In the genomic region with DNA sequence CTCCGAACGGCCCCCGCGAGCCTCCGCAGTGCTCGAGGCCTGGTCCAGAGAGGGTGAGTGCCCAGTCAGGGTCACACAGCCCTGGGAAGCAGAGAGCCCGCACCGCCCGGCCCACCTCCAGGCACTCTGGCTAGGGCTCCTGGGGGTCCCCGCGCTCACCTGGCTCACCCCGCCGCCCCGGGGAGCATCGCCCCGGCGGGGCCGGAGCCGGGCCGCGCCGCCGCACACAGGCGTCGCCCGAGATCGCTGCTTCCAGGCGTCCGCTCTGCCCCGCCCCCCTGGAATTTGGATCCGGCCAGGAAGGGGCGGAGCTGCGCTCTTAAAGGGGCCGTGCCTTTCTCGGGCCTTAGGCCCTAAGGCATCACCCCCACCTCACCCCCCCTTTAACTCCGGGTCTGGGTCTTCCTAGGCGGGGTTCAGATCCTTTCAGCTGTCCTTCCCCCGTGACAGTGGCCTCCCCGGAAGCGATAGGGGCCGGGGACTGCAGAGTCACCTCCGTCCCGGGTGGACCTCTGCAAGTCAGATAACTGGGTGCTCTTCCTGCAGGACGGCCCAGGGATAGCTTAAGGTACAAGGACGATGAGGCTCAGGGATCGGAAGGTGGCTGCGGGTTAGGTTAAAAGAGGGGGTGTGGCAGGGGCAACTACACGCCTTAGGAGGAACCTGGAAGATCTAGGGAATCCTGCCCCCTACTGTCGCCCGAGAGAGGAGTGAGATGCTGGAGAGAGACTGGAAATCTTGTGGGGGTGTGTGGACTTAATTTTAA, we compare ENCODE assay signal across 8 mouse cellular contexts. TPM values are rescaled to one million over a fixed set of nuclear protein-coding genes. Genes with fewer than 3 reads are reported as not detected.
DNase-seq lines count a peak whose midpoint lies in the region; ATAC-seq and TF ChIP-seq lines count a peak whose summit lies in the region.

Gene Gas2l1 (minus strand): TSS at position 272 of the 766 bp plus-strand sequence.

- peak; percentile 51 for TF ChIP-seq CTCF in E14TG2a.4 (conservative IDR thresholded peaks at IDR 0.05; ENCODE audit: low read length)
- TF ChIP-seq CTCF in kidney, postnatal 0 days (IDR thresholded peaks at IDR 0.05; ENCODE audit: low read depth), result peak; percentile 75
- TF ChIP-seq CTCF in testis, adult 2 months (IDR thresholded peaks at IDR 0.05; ENCODE audit: control insufficient read depth, insufficient read depth, insufficient replicate concordance, low read depth, low read length), result peak; percentile 38

- peaks cover 39% of the 10 kb centered on the region for H3K27me3 ChIP-seq in E14TG2a.4 (ENCODE audit: insufficient read depth, low read length)
- H3K27me3 ChIP-seq in heart, embryonic 12.5 days (replicated peaks), result peaks cover 38% of the 10 kb centered on the region
- no peaks in the 10 kb centered on the region for H3K27me3 ChIP-seq in kidney, postnatal 0 days (ENCODE audit: insufficient read depth, low read length)
- peaks cover 49% of the 10 kb centered on the region for H3K27me3 ChIP-seq in liver, embryonic 15.5 days
- peaks cover 45% of the 10 kb centered on the region for H3K27me3 ChIP-seq in neural tube, embryonic 13.5 days
- no peaks in the 10 kb centered on the region for H3K27me3 ChIP-seq in testis, adult 2 months (ENCODE audit: control insufficient read depth, insufficient read depth, low read length)

- H3K36me3 ChIP-seq in E14TG2a.4 (ENCODE audit: insufficient read depth, low read length), result peaks cover 53% of the 10 kb centered on the region
- peaks cover 30% of the 10 kb centered on the region for H3K36me3 ChIP-seq in heart, embryonic 12.5 days
- H3K36me3 ChIP-seq in kidney, postnatal 0 days (ENCODE audit: insufficient read depth, low read length), result peaks cover 13% of the 10 kb centered on the region
- peaks cover 28% of the 10 kb centered on the region for H3K36me3 ChIP-seq in liver, embryonic 15.5 days (replicated peaks)
- H3K36me3 ChIP-seq in neural tube, embryonic 13.5 days, result peaks cover 29% of the 10 kb centered on the region
- 0 out of 2 replicates have a peak, but pooled peaks cover 1% of the 10 kb centered on the region for H3K36me3 ChIP-seq in testis, adult 2 months (ENCODE audit: control insufficient read depth, insufficient read depth, low read length)

- TF ChIP-seq POLR2A in testis, adult 2 months (IDR thresholded peaks at IDR 0.05; ENCODE audit: control insufficient read depth, low read depth, low read length), result peak; percentile 32

- WGBS in heart, embryonic 12.5 days, result under 1% methylated on average over 48 of the region's 50 CpGs
- under 1% methylated on average over 50 of the region's 50 CpGs for WGBS in kidney, postnatal 0 days
- under 1% methylated on average over 49 of the region's 50 CpGs for WGBS in liver, embryonic 15.5 days (ENCODE audit: insufficient replicate concordance)
- under 1% methylated on average over 49 of the region's 50 CpGs for WGBS in neural tube, embryonic 13.5 days

- peak within 1 kb of the TSS; percentile 91 for H3K4me3 ChIP-seq in E14TG2a.4 (replicated peaks; ENCODE audit: low read length)
- peak within 1 kb of the TSS; percentile 81 for H3K4me3 ChIP-seq in brown adipose tissue, adult 24 weeks (ENCODE audit: insufficient read depth, low read depth, low read length)
- peak within 1 kb of the TSS; percentile 87 for H3K4me3 ChIP-seq in heart, embryonic 12.5 days
- H3K4me3 ChIP-seq in kidney, postnatal 0 days (replicated peaks; ENCODE audit: low read depth, low read length), result peak within 1 kb of the TSS; percentile 65
- H3K4me3 ChIP-seq in liver, embryonic 15.5 days (replicated peaks), result peak within 1 kb of the TSS; percentile 71
- peak within 1 kb of the TSS; percentile 65 for H3K4me3 ChIP-seq in neural tube, embryonic 13.5 days
- peak within 1 kb of the TSS; percentile 93 for H3K4me3 ChIP-seq in testis, adult 2 months (ENCODE audit: control insufficient read depth, low read depth, low read length)

- H3K9me3 ChIP-seq in E14TG2a.4 (ENCODE audit: low read length), result no peaks in the 10 kb centered on the region
- no peaks in the 10 kb centered on the region for H3K9me3 ChIP-seq in heart, embryonic 12.5 days (replicated peaks)
- no peaks in the 10 kb centered on the region for H3K9me3 ChIP-seq in kidney, postnatal 0 days (replicated peaks; ENCODE audit: low read length)
- H3K9me3 ChIP-seq in liver, embryonic 15.5 days (replicated peaks), result no peaks in the 10 kb centered on the region
- no peaks in the 10 kb centered on the region for H3K9me3 ChIP-seq in neural tube, embryonic 13.5 days

- peak within 1 kb of the TSS; percentile 97 for H3K4me2 ChIP-seq in heart, embryonic 12.5 days
- H3K4me2 ChIP-seq in kidney, postnatal 0 days (ENCODE audit: low read length), result peak within 1 kb of the TSS; percentile 86
- peak within 1 kb of the TSS; percentile 99 for H3K4me2 ChIP-seq in liver, embryonic 15.5 days
- peak within 1 kb of the TSS; percentile 89 for H3K4me2 ChIP-seq in neural tube, embryonic 13.5 days

- ATAC-seq in erythroid progenitor cell, adult 5-6 weeks (replicated peaks; ENCODE audit: low FRiP score, poor library complexity, severe bottlenecking), result peak; percentile 89
- peak; percentile 89 for ATAC-seq in heart, embryonic 12.5 days (ENCODE audit: insufficient number of reproducible peaks, low FRiP score)
- ATAC-seq in kidney, postnatal 0 days (replicated peaks; ENCODE audit: low FRiP score, low read depth), result peak; percentile 65
- ATAC-seq in liver, embryonic 15.5 days (ENCODE audit: insufficient read depth), result peak; percentile 77
- peak; percentile 82 for ATAC-seq in neural tube, embryonic 13.5 days (ENCODE audit: low read depth)

- H3K4me1 ChIP-seq in E14TG2a.4 (replicated peaks; ENCODE audit: low read depth, low read length), result peaks cover 55% of the 10 kb centered on the region
- H3K4me1 ChIP-seq in brown adipose tissue, adult 24 weeks (ENCODE audit: control insufficient read depth, insufficient read depth, insufficient read length, low read length), result peaks cover 23% of the 10 kb centered on the region
- peaks cover 46% of the 10 kb centered on the region for H3K4me1 ChIP-seq in heart, embryonic 12.5 days (replicated peaks)
- peaks cover 22% of the 10 kb centered on the region for H3K4me1 ChIP-seq in kidney, postnatal 0 days (replicated peaks; ENCODE audit: insufficient read depth, low read length)
- H3K4me1 ChIP-seq in liver, embryonic 15.5 days (replicated peaks), result peaks cover 66% of the 10 kb centered on the region
- peaks cover 42% of the 10 kb centered on the region for H3K4me1 ChIP-seq in neural tube, embryonic 13.5 days (replicated peaks)
- H3K4me1 ChIP-seq in testis, adult 2 months (ENCODE audit: control insufficient read depth, insufficient read depth, low read length), result peaks cover 42% of the 10 kb centered on the region

- H3K9ac ChIP-seq in heart, embryonic 12.5 days, result peak within 1 kb of the TSS; percentile 88
- peak within 1 kb of the TSS; percentile 76 for H3K9ac ChIP-seq in kidney, postnatal 0 days (ENCODE audit: low read depth, low read length)
- peak within 1 kb of the TSS; percentile 63 for H3K9ac ChIP-seq in liver, embryonic 15.5 days
- peak within 1 kb of the TSS; percentile 74 for H3K9ac ChIP-seq in neural tube, embryonic 13.5 days

- peak; percentile 94 for DNase-seq in kidney, postnatal 0 days (ENCODE audit: low spot score)

- H3K27ac ChIP-seq in brown adipose tissue, adult 24 weeks (replicated peaks; ENCODE audit: low read depth, low read length), result peak within 1 kb of the TSS; percentile 26
- H3K27ac ChIP-seq in heart, embryonic 12.5 days (ENCODE audit: poor library complexity, severe bottlenecking), result peak within 1 kb of the TSS; percentile 74
- H3K27ac ChIP-seq in kidney, postnatal 0 days, result peak within 1 kb of the TSS; percentile 54; the same call in 1 of the 2 replicates
- peak within 1 kb of the TSS; percentile 57; the same call in 1 of the 2 replicates for H3K27ac ChIP-seq in liver, embryonic 15.5 days (replicated peaks)
- H3K27ac ChIP-seq in neural tube, embryonic 13.5 days (replicated peaks), result peak within 1 kb of the TSS; percentile 40; the same call in 1 of the 2 replicates
- H3K27ac ChIP-seq in testis, adult 2 months (ENCODE audit: control insufficient read depth, insufficient read depth, low read depth, low read length), result peak within 1 kb of the TSS; percentile 70

RNA-seq across cellular contexts. Expression of gene Gas2l1, which starts in this region (rescaled TPM):
- 17.7 and 20.5 TPM in 2 replicates for polyA plus RNA-seq in brown adipose tissue, adult 24 weeks (2012; ENCODE audit: insufficient read depth, insufficient read length, missing spikeins)
- total RNA-seq in erythroid progenitor cell, adult 5-6 weeks (2015; ENCODE audit: low replicate concordance), result 0.42 and 2.2 TPM in 2 replicates
- 1.7 TPM in 1 of 2 replicates, not detected in the other for total RNA-seq in erythroid progenitor cell, adult 5-6 weeks (2017; ENCODE audit: low replicate concordance)
- polyA plus RNA-seq in heart, embryonic 12.5 days (2016; fragmentation: Nextera tagmentation; extraction: Ambion mirVana), result 31.6 and 35.8 TPM in 2 replicates
- 27.2 and 30.3 TPM in 2 replicates for polyA plus RNA-seq in kidney, postnatal 0 days (2015; fragmentation: Nextera tagmentation; extraction: Ambion mirVana)
- polyA plus RNA-seq in liver, embryonic 15.5 days (2015; fragmentation: Nextera tagmentation; extraction: Ambion mirVana), result 12.1 and 16.8 TPM in 2 replicates
- 25.2 and 26.3 TPM in 2 replicates for polyA plus RNA-seq in neural tube, embryonic 13.5 days (2015; fragmentation: Nextera tagmentation; extraction: Ambion mirVana)
- polyA plus RNA-seq in testis, adult 2 months (2012; rRNA removed), result 116 and 124 TPM in 2 replicates

Comparison
In these comparisons a context has a peak if more than half of its experiments do, and no peak if none do; other contexts are left out.
1. Peak in every context shown above with its lines: DNase-seq, ATAC-seq, H3K4me3 ChIP-seq and H3K27ac ChIP-seq.